Mouse (Mus musculus) heart, embryonic 11.5 days (tissue): ENCODE measurements around the gene Clstn2. TPM values are rescaled to one million over a fixed set of nuclear protein-coding genes. Genes with fewer than 3 reads are reported as not detected.

Experiments used
- ATAC-seq: fragments of 200-750 bp; cut with Nextera tagmentation; replicated peaks from 2 replicates; pipeline ENCODE4 v1.8.0; 2017; ENCODE audit warnings: moderate library complexity; ENCODE audit not compliant: insufficient number of reproducible peaks, low FRiP score, low TSS enrichment
- H3K27ac ChIP-seq: fragments of 300-500 bp; sonication (generic); 2 replicates; pipeline ENCODE4 v1.5.1; 2014; ENCODE audit warnings: mild to moderate bottlenecking, low read depth, low read length
- H3K27me3 ChIP-seq: fragments of 300-500 bp; sonication (generic); 2 replicates; pipeline ENCODE4 v1.6.1; 2014; ENCODE audit warnings: mild to moderate bottlenecking, low read length, mixed read lengths; ENCODE audit not compliant: control insufficient read depth, insufficient read depth
- H3K36me3 ChIP-seq: fragments of 300-500 bp; sonication (generic); 2 replicates; pipeline ENCODE4 v1.6.1; 2014; ENCODE audit warnings: mild to moderate bottlenecking, low read length, moderate library complexity, mixed read lengths; ENCODE audit not compliant: control insufficient read depth, insufficient read depth
- H3K4me1 ChIP-seq: fragments of 300-500 bp; sonication (generic); 2 replicates; pipeline ENCODE4 v1.6.1; 2014; ENCODE audit warnings: low read length; ENCODE audit not compliant: control insufficient read depth, insufficient read depth
- H3K4me2 ChIP-seq: fragments of 300-500 bp; sonication (generic); 2 replicates; pipeline ENCODE4 v1.6.1; 2014; ENCODE audit warnings: mild to moderate bottlenecking, moderate library complexity
- H3K4me3 ChIP-seq: fragments of 300-500 bp; sonication (generic); 2 replicates; pipeline ENCODE4 v1.5.1; 2014; ENCODE audit warnings: low read depth, low read length
- H3K9ac ChIP-seq: fragments of 300-500 bp; sonication (generic); 2 replicates; pipeline ENCODE4 v1.6.1; 2014; ENCODE audit warnings: mild to moderate bottlenecking, low read depth, low read length, moderate library complexity
- H3K9me3 ChIP-seq: fragments of 300-500 bp; sonication (generic); replicated peaks from 2 replicates; pipeline ENCODE4 v1.6.1; 2016; ENCODE audit warnings: low read length; ENCODE audit not compliant: control insufficient read depth
- WGBS: fragments of 180-500 bp; shearing (Covaris S2); extraction: QIAGEN DNeasy Blood & Tissue Kit; methylation state at CpG from one replicate; pipeline ENCODE4 v1.1.7; 2014; ENCODE audit not compliant: insufficient replicate concordance; 5-methylcytosine and 5-hydroxymethylcytosine counted together
- polyA plus RNA-seq: library from polyadenylated mRNA; unstranded; fragments of >200 nt; fragmentation: Nextera tagmentation; extraction: Ambion mirVana; gene quantifications from 2 replicates; pipeline ENCODE4 v1.2.1, GENCODE M21; 2014

Clstn2 gene
- polyA plus RNA-seq, 1 experiment from 2014 or later, result 1.5 TPM

GRCm38 (mm10) chr9:97672224-97672623, 360.8 kb downstream of the Clstn2 start:
- no peak for ATAC-seq
- Histone ChIP-seq H3K9me3 (no peaks in the 10 kb centered on the region), H3K27me3 (no peaks in the 10 kb centered on the region), H3K4me2 (no peak overlapping the region), H3K36me3 (no peaks in the 10 kb centered on the region), H3K4me1 (no peaks in the 10 kb centered on the region), H3K4me3 (no peak overlapping the region), H3K9ac (no peak overlapping the region), H3K27ac (no peak overlapping the region)
- WGBS, result 21% methylated on average over 1 of the region's 1 CpGs

GRCm38 (mm10) chr9:97670666-97671065, 362.3 kb downstream of the Clstn2 start:
- H3K27me3 ChIP-seq, result peaks cover 2% of the 10 kb centered on the region; the same call in 1 of the 2 replicates
- WGBS, result 77% methylated on average over 8 of the region's 8 CpGs
- no peak overlapping the region for H3K4me2 ChIP-seq
- H3K4me3 ChIP-seq, result no peak overlapping the region
- H3K36me3 ChIP-seq, result no peaks in the 10 kb centered on the region
- ATAC-seq, result no peak
- H3K4me1 ChIP-seq, result no peaks in the 10 kb centered on the region
- no peak overlapping the region for H3K27ac ChIP-seq
- no peak overlapping the region for H3K9ac ChIP-seq
- H3K9me3 ChIP-seq, result no peaks in the 10 kb centered on the region

- H3K4me1 ChIP-seq, result peaks cover 3% of the 10 kb centered on the region; the same call in 1 of the 2 replicates
- no peaks in the 10 kb centered on the region for H3K36me3 ChIP-seq
- H3K9me3 ChIP-seq, result no peaks in the 10 kb centered on the region
- WGBS, result 78% methylated on average over 4 of the region's 4 CpGs
- H3K4me3 ChIP-seq, result no peak overlapping the region
- ATAC-seq, result no peak
- H3K4me2 ChIP-seq, result no peak overlapping the region
- no peak overlapping the region for H3K9ac ChIP-seq
- no peak overlapping the region for H3K27ac ChIP-seq
- no peaks in the 10 kb centered on the region for H3K27me3 ChIP-seq
Observed at GRCm38 (mm10) chr9:97660989-97661388, 372.0 kb downstream of the Clstn2 start.

DNA sequence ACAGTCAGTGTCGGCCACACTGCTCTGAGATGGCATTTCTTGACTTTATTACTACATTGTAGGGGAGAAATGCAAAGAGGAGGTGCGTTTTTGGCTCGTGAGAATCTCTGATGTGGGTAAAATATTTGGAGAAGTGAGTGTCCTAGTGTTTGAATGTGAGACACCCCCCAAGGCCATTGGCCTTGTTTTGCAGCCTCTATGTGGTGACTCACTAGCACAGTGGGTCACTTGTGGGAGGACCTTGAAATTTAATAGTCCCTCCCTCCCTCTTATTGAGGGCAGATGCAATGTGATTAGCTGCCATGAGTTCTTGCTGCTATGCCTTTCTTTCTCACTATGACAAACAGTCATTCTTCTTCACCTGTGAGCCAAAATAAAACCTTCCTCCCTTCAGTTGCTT, 374.2 kb downstream of the Clstn2 start:
- H3K4me1 ChIP-seq, result no peaks in the 10 kb centered on the region
- H3K9me3 ChIP-seq, result no peaks in the 10 kb centered on the region
- no peaks in the 10 kb centered on the region for H3K27me3 ChIP-seq
- no peaks in the 10 kb centered on the region for H3K36me3 ChIP-seq
- H3K27ac ChIP-seq, result no peak overlapping the region
- no peak for ATAC-seq
- H3K4me3 ChIP-seq, result no peak overlapping the region
- 75% methylated on average over 3 of the region's 3 CpGs for WGBS
- no peak overlapping the region for H3K4me2 ChIP-seq
- H3K9ac ChIP-seq, result no peak overlapping the region

DNA sequence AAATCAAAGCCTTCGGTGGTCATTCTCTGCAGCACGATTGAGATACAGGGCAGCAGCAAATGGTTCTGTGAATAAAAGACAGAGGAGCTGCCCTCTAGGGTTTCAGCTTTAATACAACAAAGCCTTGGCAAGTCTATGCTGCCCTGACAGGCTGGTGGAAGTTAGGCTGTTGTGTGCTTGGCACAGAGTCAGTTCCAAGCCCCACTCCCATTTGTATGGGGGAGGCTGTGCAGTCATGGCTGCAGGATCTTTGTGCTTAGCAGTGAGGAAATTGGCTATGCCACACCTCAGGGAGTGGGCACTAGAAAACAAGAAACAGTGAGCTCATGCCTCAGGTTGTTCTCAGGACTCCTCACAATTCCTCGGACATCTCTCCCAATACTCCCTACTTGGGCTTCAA, 384.6 kb downstream of the Clstn2 start:
- Histone ChIP-seq H3K27ac (no peak overlapping the region), H3K9me3 (no peaks in the 10 kb centered on the region), H3K4me2 (no peak overlapping the region), H3K36me3 (no peaks in the 10 kb centered on the region), H3K9ac (no peak overlapping the region), H3K27me3 (no peaks in the 10 kb centered on the region), H3K4me1 (no peaks in the 10 kb centered on the region), H3K4me3 (no peak overlapping the region)
- 80% methylated on average over 3 of the region's 3 CpGs for WGBS
- no peak for ATAC-seq

DNA sequence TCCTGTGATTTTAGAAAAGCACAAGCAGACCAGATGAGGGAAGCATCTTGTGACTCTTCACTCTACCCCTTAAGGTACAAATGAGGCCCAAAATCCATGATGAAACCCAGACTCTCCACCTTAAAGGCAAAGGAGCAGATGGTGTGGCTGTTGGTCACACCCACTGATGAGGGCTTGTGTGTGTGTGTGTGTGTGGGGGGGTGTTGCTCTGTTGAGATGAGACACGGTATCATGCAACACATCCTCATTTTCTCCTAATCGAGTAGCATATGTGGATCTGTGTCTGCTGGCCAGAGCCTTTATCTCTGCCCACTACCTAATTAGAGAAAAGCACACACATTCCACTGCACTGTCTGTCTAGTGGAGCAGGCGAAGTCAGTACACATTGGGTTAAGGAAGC, 387.2 kb downstream of the Clstn2 start:
- H3K4me1 ChIP-seq, result no peaks in the 10 kb centered on the region
- no peaks in the 10 kb centered on the region for H3K9me3 ChIP-seq
- no peak overlapping the region for H3K27ac ChIP-seq
- H3K36me3 ChIP-seq, result no peaks in the 10 kb centered on the region
- no peaks in the 10 kb centered on the region for H3K27me3 ChIP-seq
- WGBS, result 75% methylated on average over 3 of the region's 3 CpGs
- H3K4me2 ChIP-seq, result no peak overlapping the region
- no peak overlapping the region for H3K4me3 ChIP-seq
- no peak overlapping the region for H3K9ac ChIP-seq
- ATAC-seq, result no peak

- no peaks in the 10 kb centered on the region for H3K4me1 ChIP-seq
- no peaks in the 10 kb centered on the region for H3K9me3 ChIP-seq
- WGBS, result 75% methylated on average over 7 of the region's 7 CpGs
- no peaks in the 10 kb centered on the region for H3K27me3 ChIP-seq
- no peak for ATAC-seq
- H3K4me2 ChIP-seq, result no peak overlapping the region
- no peak overlapping the region for H3K9ac ChIP-seq
- no peak overlapping the region for H3K27ac ChIP-seq
- no peak overlapping the region for H3K4me3 ChIP-seq
- no peaks in the 10 kb centered on the region for H3K36me3 ChIP-seq
Observed at GRCm38 (mm10) chr9:97642396-97642795, 390.6 kb downstream of the Clstn2 start.

DNA sequence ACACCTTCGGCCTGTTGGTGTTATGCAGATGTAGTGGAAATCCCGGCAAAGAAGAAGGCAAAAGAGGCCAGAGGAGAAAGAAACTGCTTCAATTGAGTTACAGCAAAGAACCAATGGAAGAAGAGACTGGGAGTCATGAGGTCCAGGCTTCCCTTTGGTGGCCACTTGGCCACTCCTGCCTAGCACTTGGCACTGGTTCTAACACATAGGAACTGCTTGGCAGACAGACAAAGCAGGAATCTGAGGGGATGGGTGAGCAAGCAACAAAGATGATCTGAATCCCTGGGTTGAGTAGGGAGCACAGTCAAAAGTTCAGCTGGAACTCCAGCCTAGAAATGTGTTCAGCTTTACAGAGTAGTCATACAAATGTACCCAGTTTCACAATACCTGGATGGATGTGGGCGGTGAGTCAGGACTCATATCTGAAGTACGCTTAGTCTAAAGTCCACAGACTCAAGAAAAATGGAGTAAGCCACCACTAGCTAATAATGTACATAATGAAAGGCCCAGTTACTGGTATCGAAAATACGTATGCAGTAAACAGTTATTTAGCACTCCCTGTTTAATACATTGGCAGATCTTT, 392.9 kb downstream of the Clstn2 start:
- no peaks in the 10 kb centered on the region for H3K36me3 ChIP-seq
- 86% methylated on average over 6 of the region's 6 CpGs for WGBS
- H3K27ac ChIP-seq, result no peak overlapping the region
- H3K4me2 ChIP-seq, result no peak overlapping the region
- H3K4me1 ChIP-seq, result no peaks in the 10 kb centered on the region
- H3K9ac ChIP-seq, result no peak overlapping the region
- no peaks in the 10 kb centered on the region for H3K9me3 ChIP-seq
- H3K4me3 ChIP-seq, result no peak overlapping the region
- no peaks in the 10 kb centered on the region for H3K27me3 ChIP-seq
- no peak for ATAC-seq

GRCm38 (mm10) chr9:97638683-97639354, 394.2 kb downstream of the Clstn2 start:
- Histone ChIP-seq H3K4me3 (no peak overlapping the region), H3K9me3 (no peaks in the 10 kb centered on the region), H3K4me2 (no peak overlapping the region), H3K27me3 (no peaks in the 10 kb centered on the region), H3K27ac (no peak overlapping the region), H3K36me3 (no peaks in the 10 kb centered on the region), H3K4me1 (no peaks in the 10 kb centered on the region), H3K9ac (no peak overlapping the region)
- ATAC-seq, result no peak
- 86% methylated on average over 9 of the region's 9 CpGs for WGBS
